ENCODE assay signal across 16 mouse cellular contexts in the genomic region with DNA sequence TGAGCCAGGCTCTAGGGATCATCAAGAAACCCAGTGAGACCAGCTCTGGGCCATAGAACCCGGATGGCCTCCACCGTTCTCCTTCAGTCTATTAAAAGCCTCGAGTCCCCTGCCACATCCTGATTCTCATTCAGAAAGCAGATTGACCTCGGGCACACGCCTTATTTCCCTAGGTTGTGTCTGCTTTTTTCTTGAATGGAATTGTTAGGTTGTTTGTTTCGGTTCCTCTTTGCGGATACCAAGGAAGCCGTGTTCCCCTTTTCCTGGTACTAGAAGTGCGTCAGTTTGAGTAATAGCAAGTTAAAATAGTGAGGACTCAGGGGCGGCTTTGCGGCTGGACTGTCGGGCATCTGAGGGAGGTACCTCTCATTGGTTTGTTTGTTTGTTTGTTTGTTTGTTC. TPM values are rescaled to one million over a fixed set of nuclear protein-coding genes. Genes with fewer than 3 reads are reported as not detected.
DNase-seq lines count a peak whose midpoint lies in the region; ATAC-seq lines count a peak whose summit lies in the region.
"Had no signal": no experiment of that assay in that cellular context is flagged by ENCODE, and none has a peak within 500 bp of the region (broad histone marks: within the 10 kb centered on the region; RNA-seq: fewer than 3 reads in every experiment).

No protein-coding gene starts in this region.

- no peaks in the 10 kb centered on the region for H3K4me1 ChIP-seq in forebrain, embryonic 15.5 days
- H3K4me1 ChIP-seq in embryonic facial prominence, embryonic 10.5 days, result peaks cover 34% of the 10 kb centered on the region

- no peak for ATAC-seq in forebrain, embryonic 15.5 days (replicated peaks)
- ATAC-seq: intestine, embryonic 15.5 days; Patski had no signal

- no peak overlapping the region for H3K27ac ChIP-seq in forebrain, embryonic 15.5 days (replicated peaks)
- no peak overlapping the region for H3K27ac ChIP-seq in embryonic facial prominence, embryonic 10.5 days (replicated peaks)
- H3K27ac ChIP-seq: embryonic facial prominence, embryonic 13.5 days; forebrain, embryonic 10.5 days; heart, adult 2 months; intestine, embryonic 15.5 days; liver, embryonic 15.5 days; midbrain, embryonic 10.5 days had no signal

- H3K36me3 ChIP-seq in forebrain, embryonic 15.5 days, result no peaks in the 10 kb centered on the region
- H3K36me3 ChIP-seq in embryonic facial prominence, embryonic 10.5 days (replicated peaks), result no peaks in the 10 kb centered on the region
- H3K36me3 ChIP-seq: embryonic facial prominence, embryonic 13.5 days; forebrain, embryonic 10.5 days; intestine, embryonic 15.5 days; liver, embryonic 15.5 days; midbrain, embryonic 10.5 days had no signal

- DNase-seq in kidney, adult 9 months, result peak; percentile 22
- no peak for DNase-seq in kidney, postnatal 4 days
- peak; percentile 16 to 36 for DNase-seq in spleen, postnatal 36 days (ENCODE audit: low spot score in 2 of 2)
- no peak for DNase-seq in spleen, postnatal 4 days (ENCODE audit: low spot score in 2 of 2)
- peak; percentile 54 for DNase-seq in lung, postnatal 36 days
- no peak for DNase-seq in embryonic facial prominence, embryonic 10.5 days (ENCODE audit: low spot score)
- DNase-seq: cerebellum, postnatal 10 days had no signal

- H3K4me2 ChIP-seq in forebrain, embryonic 15.5 days (replicated peaks), result no peak overlapping the region
- H3K4me2 ChIP-seq: embryonic facial prominence, embryonic 13.5 days; intestine, embryonic 15.5 days; liver, embryonic 15.5 days had no signal

- no peaks in the 10 kb centered on the region for H3K27me3 ChIP-seq in forebrain, embryonic 15.5 days
- no peaks in the 10 kb centered on the region for H3K27me3 ChIP-seq in embryonic facial prominence, embryonic 10.5 days (replicated peaks; ENCODE audit: low read depth, poor library complexity, severe bottlenecking)
- H3K27me3 ChIP-seq: embryonic facial prominence, embryonic 13.5 days; intestine, embryonic 15.5 days; liver, embryonic 15.5 days; Patski had no signal

- 89% methylated on average over 12 of the region's 12 CpGs for WGBS in forebrain, embryonic 15.5 days
- WGBS in embryonic facial prominence, embryonic 10.5 days, result 87% methylated on average over 12 of the region's 12 CpGs

- no peak overlapping the region for H3K9ac ChIP-seq in forebrain, embryonic 15.5 days (replicated peaks)
- H3K9ac ChIP-seq: embryonic facial prominence, embryonic 13.5 days; intestine, embryonic 15.5 days; liver, embryonic 15.5 days had no signal

- no peak overlapping the region for H3K4me3 ChIP-seq in forebrain, embryonic 15.5 days
- no peak overlapping the region for H3K4me3 ChIP-seq in embryonic facial prominence, embryonic 10.5 days
- H3K4me3 ChIP-seq: embryonic facial prominence, embryonic 13.5 days; forebrain, embryonic 10.5 days; heart, adult 2 months; intestine, embryonic 15.5 days; liver, embryonic 15.5 days; midbrain, embryonic 10.5 days; myocyte had no signal

- H3K9me3 ChIP-seq in forebrain, embryonic 15.5 days, result no peaks in the 10 kb centered on the region
- no peaks in the 10 kb centered on the region for H3K9me3 ChIP-seq in embryonic facial prominence, embryonic 10.5 days
- H3K9me3 ChIP-seq: embryonic facial prominence, embryonic 13.5 days; forebrain, embryonic 10.5 days; intestine, embryonic 15.5 days; liver, embryonic 15.5 days; midbrain, embryonic 10.5 days had no signal

RNA-seq across cellular contexts. Expression of gene Psmg1, which starts 59.3 kb away (rescaled TPM):
- polyA plus RNA-seq in forebrain, embryonic 15.5 days (2015; fragmentation: Nextera tagmentation; extraction: Ambion mirVana), result 71.5 and 72.4 TPM in 2 replicates
- 115 and 122 TPM in 2 replicates for polyA plus RNA-seq in embryonic facial prominence, embryonic 10.5 days (2016; fragmentation: Nextera tagmentation; extraction: Ambion mirVana)

Comparison
In these comparisons a context has a peak if more than half of its experiments do, and no peak if none do; other contexts are left out.
1. DNase-seq: peak in kidney, adult 9 months (single experiment), spleen, postnatal 36 days (2 of 2) and lung, postnatal 36 days (single experiment); none in kidney, postnatal 4 days (0 of 2), spleen, postnatal 4 days (0 of 2) and embryonic facial prominence, embryonic 10.5 days (single experiment).